Mouse (Mus musculus) right cerebral cortex, adult 2 months (tissue): Measurements from ENCODE around the gene Tpsg1.

Source experiments
- DNase-seq, 2 experiments: peaks; one replicate each; pipeline ENCODE4 v3.0.0; 2021 to 2022; ENCODE audit warnings: low spot score in 2 of 2

Gene Tpsg1

GRCm38 (mm10) chr17:25407352-25407751 lies 38.3 kb downstream of the Tpsg1 start:
- DNase-seq, result no peak

- no peak for DNase-seq
Observed at GRCm38 (mm10) chr17:25408302-25408999, 39.4 kb downstream of the Tpsg1 start.

- DNase-seq, result no peak
Observed at GRCm38 (mm10) chr17:25409621-25410020, 40.5 kb downstream of the Tpsg1 start.

- DNase-seq, result no peak
Observed at GRCm38 (mm10) chr17:25410180-25410579, 41.1 kb downstream of the Tpsg1 start.

- no peak for DNase-seq
Observed at GRCm38 (mm10) chr17:25410786-25411185, 41.7 kb downstream of the Tpsg1 start.

GRCm38 (mm10) chr17:25411251-25411650 lies 42.2 kb downstream of the Tpsg1 start:
- peak; percentile 57 to 63 for DNase-seq

- no peak for DNase-seq
Observed at GRCm38 (mm10) chr17:25414209-25414608, 45.1 kb downstream of the Tpsg1 start.

- DNase-seq, result no peak
Observed at GRCm38 (mm10) chr17:25414917-25415316, 45.8 kb downstream of the Tpsg1 start.

- no peak for DNase-seq
Observed at GRCm38 (mm10) chr17:25415421-25415913, 46.4 kb downstream of the Tpsg1 start.

- DNase-seq, result no peak
Observed at GRCm38 (mm10) chr17:25416219-25416618, 47.1 kb downstream of the Tpsg1 start.

GRCm38 (mm10) chr17:25417990-25418389 lies 48.9 kb downstream of the Tpsg1 start:
- no peak for DNase-seq

- peak; percentile 60 to 62 for DNase-seq
Observed at GRCm38 (mm10) chr17:25418926-25419325, 49.9 kb downstream of the Tpsg1 start.

GRCm38 (mm10) chr17:25420998-25421397 lies 51.9 kb downstream of the Tpsg1 start:
- DNase-seq, result no peak
